ENCODE assay signal across 15 mouse cellular contexts in genomic region chr17:90376533-90376932, GRCm38 (mm10).
"Had no signal": no experiment of that assay in that cellular context is flagged by ENCODE, and none has a peak within 500 bp of the region (broad histone marks: within the 10 kb centered on the region; RNA-seq: fewer than 3 reads in every experiment).

No protein-coding gene starts in this region.

- ATAC-seq: midbrain, embryonic 16.5 days had no signal

- H3K27ac ChIP-seq: liver, embryonic 14.5 days; midbrain, embryonic 10.5 days; midbrain, embryonic 12.5 days; neural tube, embryonic 12.5 days had no signal

- H3K4me3 ChIP-seq: midbrain, embryonic 10.5 days; midbrain, embryonic 12.5 days; myocyte; neural tube, embryonic 12.5 days had no signal

- DNase-seq: lung, adult 18-20 months; lung, embryonic 14.5 days; lung, postnatal 10 days; lung, postnatal 4 days; midbrain, embryonic 14.5 days; right cerebral cortex, postnatal 14 days; thymus, adult 18-20 months; thymus, postnatal 14 days; thymus, postnatal 36 days had no signal

- H3K4me2 ChIP-seq: lung, embryonic 14.5 days; midbrain, embryonic 12.5 days; neural tube, embryonic 12.5 days had no signal

- H3K36me3 ChIP-seq: midbrain, embryonic 10.5 days; midbrain, embryonic 12.5 days; neural tube, embryonic 12.5 days had no signal

- H3K9ac ChIP-seq: liver, embryonic 14.5 days; lung, embryonic 14.5 days; midbrain, embryonic 12.5 days; neural tube, embryonic 12.5 days had no signal

- H3K4me1 ChIP-seq: midbrain, embryonic 10.5 days; midbrain, embryonic 12.5 days; neural tube, embryonic 12.5 days had no signal

- H3K27me3 ChIP-seq: midbrain, embryonic 12.5 days; neural tube, embryonic 12.5 days had no signal

- H3K9me3 ChIP-seq: midbrain, embryonic 10.5 days; midbrain, embryonic 12.5 days; neural tube, embryonic 12.5 days had no signal
